Mouse (Mus musculus) cerebellum, adult 2 months (tissue): ENCODE results near the gene Elp4.

ENCODE experiments used
- CTCF ChIP-seq: fragments of 200-500 bp; IDR thresholded peaks from 2 replicates; pipeline ENCODE4 v1.5.1; 2011; ENCODE audit warnings: low read depth, mild to moderate bottlenecking, control low read depth, low read length, moderate library complexity, borderline replicate concordance; ENCODE audit not compliant: insufficient read depth
- POLR2A ChIP-seq: fragments of 200-500 bp; IDR thresholded peaks from 2 replicates; pipeline ENCODE4 v1.6.1; 2011; ENCODE audit warnings: low read length, control low read depth, borderline replicate concordance; ENCODE audit not compliant: insufficient read depth

DNA sequence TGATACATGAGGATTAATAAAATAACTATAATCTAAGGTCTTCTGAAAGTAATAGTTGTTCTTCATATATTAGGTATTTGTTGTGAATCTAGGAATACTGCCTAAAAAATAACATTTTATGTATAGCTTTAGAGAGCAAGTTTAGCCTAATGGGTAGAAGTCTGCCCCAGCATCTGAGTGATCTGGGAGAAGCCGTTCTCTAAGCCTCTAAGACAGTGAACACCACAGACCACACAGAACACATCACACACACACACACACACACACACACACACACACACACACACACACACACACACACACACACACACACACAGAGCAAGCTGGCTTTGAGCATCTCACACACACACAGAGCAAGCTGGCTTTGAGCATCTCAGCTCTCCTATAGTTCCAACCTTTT lies 123.6 kb downstream of the Elp4 start:
- TF ChIP-seq CTCF (no peak), POLR2A (no peak)
